Mouse (Mus musculus): Measurements from ENCODE around the gene Rab12. TPM values are rescaled to one million over a fixed set of nuclear protein-coding genes. Genes with fewer than 3 reads are reported as not detected.

Gene Rab12
- polyA plus RNA-seq, 1 experiment from 2014 or later = 52.0 TPM

DNA sequence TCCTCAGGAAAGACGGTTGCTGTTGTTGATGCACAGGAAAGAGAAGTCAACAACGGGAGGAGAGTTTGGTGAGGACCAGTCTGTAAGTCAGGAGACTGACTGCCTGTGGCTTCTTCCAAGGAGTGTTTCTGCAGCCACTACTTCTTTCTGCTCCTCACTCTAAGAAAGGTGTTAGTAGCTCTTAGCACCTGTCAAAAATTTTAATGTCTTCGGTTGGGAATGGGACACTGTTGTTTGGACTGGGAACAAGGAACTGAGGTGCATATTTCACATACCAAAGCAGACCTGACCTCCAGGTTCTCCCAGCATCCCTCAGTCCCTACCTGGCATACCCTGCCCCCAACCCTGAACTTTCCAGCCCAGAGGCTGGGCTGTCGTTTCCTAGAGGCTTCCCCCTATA, 48.3 kb downstream of the Rab12 start:
- H3K36me3 ChIP-seq (ENCODE audit: control insufficient read depth, insufficient read depth, low read length) = no peaks in the 10 kb centered on the region
- H3K9me3 ChIP-seq (replicated peaks; ENCODE audit: control insufficient read depth, low read length) = no peaks in the 10 kb centered on the region
- no peak for DNase-seq (ENCODE audit: low spot score)
- H3K27ac ChIP-seq (ENCODE audit: low read depth, low read length) = no peak overlapping the region
- no peak overlapping the region for H3K4me3 ChIP-seq (ENCODE audit: low read depth, low read length)
- no peak overlapping the region for H3K4me2 ChIP-seq (ENCODE audit: low read length)
- no peak for ATAC-seq
- 90% methylated on average over 4 of the region's 4 CpGs for WGBS
- no peaks in the 10 kb centered on the region for H3K4me1 ChIP-seq (ENCODE audit: control insufficient read depth, insufficient read depth, low read length)
- no peak overlapping the region for H3K9ac ChIP-seq (ENCODE audit: low read length)
- H3K27me3 ChIP-seq (replicated peaks; ENCODE audit: control insufficient read depth, insufficient read depth, low read length) = no peaks in the 10 kb centered on the region

DNA sequence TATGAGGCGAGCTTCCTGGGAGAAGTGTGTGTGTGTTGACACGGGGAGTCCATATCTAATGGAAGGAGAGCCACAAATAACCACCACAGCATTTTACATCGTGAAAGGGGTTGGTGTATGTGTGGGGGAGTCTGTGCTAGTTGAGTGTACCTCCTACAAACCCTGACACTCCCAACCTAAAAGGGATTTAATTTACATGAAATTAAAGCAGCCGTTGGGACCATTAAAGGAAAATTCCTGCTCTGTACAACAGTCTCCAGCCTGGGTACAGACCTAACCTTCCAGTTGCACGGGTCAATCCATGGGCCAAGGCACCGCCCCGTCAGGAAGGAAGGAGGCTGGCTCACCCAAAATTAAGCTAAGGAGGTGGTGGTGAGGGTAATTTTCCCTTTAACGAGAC, 49.5 kb downstream of the Rab12 start:
- Histone ChIP-seq H3K36me3 (ENCODE audit: control insufficient read depth, insufficient read depth, low read length) (no peaks in the 10 kb centered on the region), H3K9me3 (replicated peaks; ENCODE audit: control insufficient read depth, low read length) (no peaks in the 10 kb centered on the region), H3K9ac (ENCODE audit: low read length) (no peak overlapping the region), H3K4me1 (ENCODE audit: control insufficient read depth, insufficient read depth, low read length) (no peaks in the 10 kb centered on the region), H3K4me2 (ENCODE audit: low read length) (no peak overlapping the region), H3K27ac (ENCODE audit: low read depth, low read length) (no peak overlapping the region), H3K27me3 (replicated peaks; ENCODE audit: control insufficient read depth, insufficient read depth, low read length) (no peaks in the 10 kb centered on the region), H3K4me3 (ENCODE audit: low read depth, low read length) (no peak overlapping the region)
- no peak for DNase-seq (ENCODE audit: low spot score)
- 10% methylated on average over 8 of the region's 8 CpGs for WGBS
- ATAC-seq = peak; percentile 54

DNA sequence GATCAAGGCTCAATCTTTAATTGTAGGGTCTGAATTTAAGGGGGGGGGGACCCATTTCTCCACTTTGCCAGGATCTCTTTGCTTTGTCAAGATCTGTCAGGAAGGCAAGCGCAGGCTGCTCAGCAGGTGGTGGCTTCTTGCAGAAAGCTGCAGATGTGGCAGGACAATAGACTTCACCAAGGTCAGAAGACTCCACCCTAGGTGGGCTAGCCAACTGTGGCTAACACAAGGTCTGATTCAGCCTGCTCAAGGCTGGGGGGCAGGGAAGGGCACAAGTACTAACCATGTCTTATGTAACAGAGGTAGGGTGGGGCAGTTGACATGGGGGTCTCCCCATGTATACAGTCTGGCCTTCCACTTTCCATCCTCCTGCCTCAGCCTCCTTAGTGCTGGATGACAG, 62.3 kb downstream of the Rab12 start:
- no peaks in the 10 kb centered on the region for H3K27me3 ChIP-seq (replicated peaks; ENCODE audit: control insufficient read depth, insufficient read depth, low read length)
- WGBS = 42% methylated on average over 1 of the region's 1 CpGs
- no peak overlapping the region for H3K4me3 ChIP-seq (ENCODE audit: low read depth, low read length)
- H3K9me3 ChIP-seq (replicated peaks; ENCODE audit: control insufficient read depth, low read length) = no peaks in the 10 kb centered on the region
- DNase-seq (ENCODE audit: low spot score) (no peak), ATAC-seq (no peak)
- no peak overlapping the region for H3K9ac ChIP-seq (ENCODE audit: low read length)
- no peak overlapping the region for H3K27ac ChIP-seq (ENCODE audit: low read depth, low read length)
- no peak overlapping the region for H3K4me2 ChIP-seq (ENCODE audit: low read length)
- no peaks in the 10 kb centered on the region for H3K4me1 ChIP-seq (ENCODE audit: control insufficient read depth, insufficient read depth, low read length)
- H3K36me3 ChIP-seq (ENCODE audit: control insufficient read depth, insufficient read depth, low read length) = no peaks in the 10 kb centered on the region

DNA sequence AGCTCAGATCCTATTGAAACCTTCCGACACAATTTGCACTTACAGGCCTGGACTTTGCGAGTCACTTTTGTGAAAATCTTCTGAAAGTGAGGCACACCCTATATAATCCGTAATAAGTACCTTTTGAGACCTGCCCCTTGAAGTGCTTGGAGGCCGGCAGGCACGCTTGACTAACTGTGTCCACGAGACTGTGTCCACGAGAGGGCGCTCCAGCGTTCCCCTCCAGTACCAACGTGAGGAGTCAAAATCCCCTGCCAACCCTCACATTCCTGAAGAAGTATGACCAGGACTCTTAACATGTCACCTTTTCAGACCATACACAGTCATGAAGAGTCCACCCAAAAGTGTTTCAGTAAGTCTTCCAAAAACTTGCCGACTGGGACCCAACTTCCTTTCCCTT, 68.4 kb downstream of the Rab12 start:
- no peak overlapping the region for H3K9ac ChIP-seq (ENCODE audit: low read length)
- peaks cover 23% of the 10 kb centered on the region for H3K4me1 ChIP-seq (ENCODE audit: control insufficient read depth, insufficient read depth, low read length)
- peak; percentile 93 for DNase-seq (ENCODE audit: low spot score)
- peak overlapping the region; percentile 66 for H3K4me2 ChIP-seq (ENCODE audit: low read length)
- no peak overlapping the region for H3K4me3 ChIP-seq (ENCODE audit: low read depth, low read length)
- no peaks in the 10 kb centered on the region for H3K9me3 ChIP-seq (replicated peaks; ENCODE audit: control insufficient read depth, low read length)
- 2% methylated on average over 11 of the region's 11 CpGs for WGBS
- ATAC-seq = no peak
- H3K27me3 ChIP-seq (replicated peaks; ENCODE audit: control insufficient read depth, insufficient read depth, low read length) = 0 out of 2 replicates have a peak, but pooled peaks cover 3% of the 10 kb centered on the region
- H3K36me3 ChIP-seq (ENCODE audit: control insufficient read depth, insufficient read depth, low read length) = no peaks in the 10 kb centered on the region
- no peak overlapping the region for H3K27ac ChIP-seq (ENCODE audit: low read depth, low read length)

DNA sequence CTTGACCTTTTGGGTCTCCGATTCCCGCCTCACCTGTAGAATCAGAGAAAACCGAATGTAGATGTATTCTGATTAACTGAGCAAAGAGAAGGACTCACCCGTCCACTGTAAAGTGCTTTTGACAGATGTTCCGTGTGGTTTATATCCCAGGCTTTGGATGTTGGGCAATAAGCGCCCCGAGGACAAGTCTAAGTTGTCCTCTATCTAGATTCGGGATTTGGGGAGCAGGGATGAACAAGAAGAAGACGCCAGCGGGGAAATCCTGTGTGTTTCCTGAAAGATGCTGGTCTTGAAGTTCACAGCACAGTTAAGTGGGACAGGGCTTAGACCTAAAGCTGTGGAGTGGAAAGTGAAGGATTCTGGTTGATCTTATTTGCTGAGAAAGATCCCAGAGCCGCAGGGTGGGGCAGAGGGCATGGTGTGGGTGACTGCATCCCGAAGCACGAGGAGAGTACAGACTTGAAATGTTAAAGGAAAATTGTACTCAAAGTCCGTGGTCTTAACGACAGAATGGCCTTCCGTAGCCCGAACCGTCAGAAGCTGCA, 68.9 kb downstream of the Rab12 start:
- Histone ChIP-seq H3K4me3 (ENCODE audit: low read depth, low read length) (peak overlapping the region; percentile 90), H3K36me3 (ENCODE audit: control insufficient read depth, insufficient read depth, low read length) (no peaks in the 10 kb centered on the region), H3K4me2 (ENCODE audit: low read length) (peak overlapping the region; percentile 66), H3K9me3 (replicated peaks; ENCODE audit: control insufficient read depth, low read length) (no peaks in the 10 kb centered on the region), H3K9ac (ENCODE audit: low read length) (peak overlapping the region; percentile 97), H3K27me3 (replicated peaks; ENCODE audit: control insufficient read depth, insufficient read depth, low read length) (0 out of 2 replicates have a peak, but pooled peaks cover 3% of the 10 kb centered on the region), H3K27ac (ENCODE audit: low read depth, low read length) (no peak overlapping the region), H3K4me1 (ENCODE audit: control insufficient read depth, insufficient read depth, low read length) (peaks cover 29% of the 10 kb centered on the region)
- no peak for DNase-seq (ENCODE audit: low spot score)
- no peak for ATAC-seq
- 4% methylated on average over 18 of the region's 18 CpGs for WGBS

DNA sequence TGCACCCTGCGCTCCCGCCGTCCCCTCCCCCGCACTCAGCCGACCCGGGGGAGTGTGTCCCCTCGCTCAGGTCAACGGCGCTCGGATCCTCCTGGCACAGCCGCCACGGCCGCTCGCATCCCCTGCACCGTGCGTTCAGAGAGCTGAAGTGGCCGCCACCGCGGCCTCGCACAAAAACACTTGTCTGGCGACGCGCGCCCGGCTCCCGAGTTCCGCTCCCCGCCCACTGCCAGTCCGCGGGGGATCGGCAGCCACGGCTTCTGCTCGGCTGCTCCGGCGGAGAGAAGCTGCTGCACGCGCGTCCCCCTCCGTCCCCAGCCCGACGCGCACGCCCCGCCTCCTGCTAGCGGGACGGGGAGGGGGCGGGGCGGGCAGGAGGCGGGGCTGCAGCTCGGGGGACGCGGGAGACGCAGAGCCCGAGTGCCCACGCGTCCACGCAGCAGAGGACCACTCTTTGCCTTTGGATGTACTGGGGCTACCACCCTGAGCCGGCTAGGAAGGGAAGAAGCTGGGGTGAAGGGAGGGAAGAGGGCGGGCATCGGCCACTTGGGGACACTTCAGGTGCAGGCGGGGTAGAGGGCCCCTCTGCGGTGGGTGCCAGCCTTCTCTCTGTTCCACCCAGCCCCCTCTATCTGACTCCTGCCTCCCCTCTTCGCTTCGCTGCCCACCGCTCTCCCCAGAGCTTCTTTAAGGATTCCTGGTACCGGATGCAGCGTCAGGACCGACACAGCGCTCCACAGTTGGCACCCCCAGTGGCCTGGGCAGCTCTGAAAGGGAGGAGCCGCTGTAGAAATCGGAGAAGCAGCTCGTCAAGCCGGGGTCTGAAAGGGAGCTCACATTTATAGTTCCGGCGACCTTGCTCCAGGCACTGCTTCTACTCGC, 69.8 kb downstream of the Rab12 start, which contains the start of gene Mtcl1:
Gene Mtcl1, minus strand, starts transcription at position 291 of the 882 bp plus-strand sequence.
- peak within 1 kb of the TSS; percentile 90 for H3K27ac ChIP-seq (ENCODE audit: low read depth, low read length)
- H3K4me1 ChIP-seq (ENCODE audit: control insufficient read depth, insufficient read depth, low read length) = peaks cover 31% of the 10 kb centered on the region
- H3K4me3 ChIP-seq (ENCODE audit: low read depth, low read length) = peak within 1 kb of the TSS; percentile 90
- 0 out of 2 replicates have a peak, but pooled peaks cover 3% of the 10 kb centered on the region for H3K27me3 ChIP-seq (replicated peaks; ENCODE audit: control insufficient read depth, insufficient read depth, low read length)
- under 1% methylated on average over 68 of the region's 76 CpGs for WGBS
- DNase-seq (ENCODE audit: low spot score) (peak; percentile 94), ATAC-seq (peak; percentile 89)
- no peaks in the 10 kb centered on the region for H3K36me3 ChIP-seq (ENCODE audit: control insufficient read depth, insufficient read depth, low read length)
- peak within 1 kb of the TSS; percentile 66 for H3K4me2 ChIP-seq (ENCODE audit: low read length)
- no peaks in the 10 kb centered on the region for H3K9me3 ChIP-seq (replicated peaks; ENCODE audit: control insufficient read depth, low read length)
- peak within 1 kb of the TSS; percentile 97 for H3K9ac ChIP-seq (ENCODE audit: low read length)

DNA sequence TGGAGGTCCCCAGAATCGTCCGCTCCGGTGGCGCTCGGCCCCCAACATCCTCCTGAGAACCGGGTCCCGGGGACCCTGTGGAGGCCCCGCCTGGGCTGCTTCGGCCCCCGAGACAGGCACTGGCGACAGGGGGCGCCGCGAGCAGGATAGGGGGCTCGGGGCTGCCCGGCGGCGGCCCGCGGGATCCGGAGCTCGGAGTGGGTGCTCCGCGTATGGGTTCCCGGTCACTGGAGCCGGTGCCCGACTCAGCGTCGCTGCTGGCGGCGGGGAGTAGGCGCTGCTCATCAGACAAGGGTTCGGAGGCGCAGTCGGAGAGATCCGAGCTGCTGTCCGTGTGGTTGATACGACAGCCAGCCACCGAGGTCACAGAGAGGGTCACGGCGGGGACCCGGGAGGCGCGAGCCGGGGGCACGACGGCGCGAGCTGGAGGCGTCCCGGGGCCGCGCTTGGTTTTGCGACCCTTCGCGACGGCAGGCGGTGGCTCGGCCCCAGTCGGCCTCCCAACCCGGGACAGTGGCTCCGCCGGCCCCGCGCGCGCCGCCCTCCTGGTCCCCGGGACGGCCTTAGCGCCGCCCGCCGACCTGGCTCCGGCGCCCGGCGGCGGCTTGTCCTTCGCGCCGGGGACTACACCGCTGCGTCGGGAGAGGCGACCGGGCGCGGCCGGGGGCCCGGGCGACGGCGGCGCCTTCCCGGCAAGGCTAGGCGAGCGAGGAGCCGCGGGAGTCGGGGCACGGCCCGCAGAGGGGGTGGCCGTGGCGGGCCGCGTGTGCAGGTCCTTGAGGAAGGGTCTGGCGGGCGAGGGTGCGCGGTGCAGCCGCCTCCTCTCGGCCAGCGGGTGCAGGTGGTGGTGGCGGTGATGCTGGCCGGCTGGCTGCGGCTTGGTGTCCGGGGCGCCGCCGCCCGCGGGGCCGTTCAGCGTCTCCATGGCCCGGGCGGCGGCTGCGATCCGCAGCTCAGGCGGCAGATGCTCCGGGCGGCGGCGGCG, 70.8 kb downstream of the Rab12 start:
- peak overlapping the region; percentile 66 for H3K4me2 ChIP-seq (ENCODE audit: low read length)
- 0 out of 2 replicates have a peak, but pooled peaks cover 3% of the 10 kb centered on the region for H3K27me3 ChIP-seq (replicated peaks; ENCODE audit: control insufficient read depth, insufficient read depth, low read length)
- H3K9me3 ChIP-seq (replicated peaks; ENCODE audit: control insufficient read depth, low read length) = no peaks in the 10 kb centered on the region
- under 1% methylated on average over 99 of the region's 136 CpGs for WGBS
- H3K4me1 ChIP-seq (ENCODE audit: control insufficient read depth, insufficient read depth, low read length) = peaks cover 38% of the 10 kb centered on the region
- peak overlapping the region; percentile 90 for H3K4me3 ChIP-seq (ENCODE audit: low read depth, low read length)
- ATAC-seq = peak; percentile 45
- no peaks in the 10 kb centered on the region for H3K36me3 ChIP-seq (ENCODE audit: control insufficient read depth, insufficient read depth, low read length)
- H3K27ac ChIP-seq (ENCODE audit: low read depth, low read length) = peak overlapping the region; percentile 90
- peak; percentile 58 for DNase-seq (ENCODE audit: low spot score)
- peak overlapping the region; percentile 97 for H3K9ac ChIP-seq (ENCODE audit: low read length)

DNA sequence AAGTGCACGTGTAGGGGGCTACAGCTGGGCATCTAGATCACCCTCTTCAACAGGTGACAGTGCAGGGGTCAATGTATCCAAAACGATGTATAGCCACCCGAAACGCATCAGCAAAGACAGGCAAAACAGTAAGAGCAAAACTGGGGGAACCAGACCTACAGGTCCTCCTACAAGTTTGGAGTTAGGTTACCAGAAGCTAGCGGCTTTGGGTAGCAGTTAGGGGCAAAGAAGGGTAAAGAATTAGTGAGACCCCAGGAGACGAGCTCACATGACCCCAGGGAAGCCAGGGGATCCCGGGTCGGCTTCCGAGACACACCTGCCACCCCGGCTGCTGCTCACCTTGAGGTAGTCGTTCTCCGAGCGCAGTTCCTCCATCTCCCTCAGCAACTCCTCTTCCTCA, 71.6 kb downstream of the Rab12 start:
- peak overlapping the region; percentile 90 for H3K4me3 ChIP-seq (ENCODE audit: low read depth, low read length)
- H3K9me3 ChIP-seq (replicated peaks; ENCODE audit: control insufficient read depth, low read length) = no peaks in the 10 kb centered on the region
- H3K27me3 ChIP-seq (replicated peaks; ENCODE audit: control insufficient read depth, insufficient read depth, low read length) = 0 out of 2 replicates have a peak, but pooled peaks cover 3% of the 10 kb centered on the region
- peaks cover 40% of the 10 kb centered on the region for H3K4me1 ChIP-seq (ENCODE audit: control insufficient read depth, insufficient read depth, low read length)
- H3K27ac ChIP-seq (ENCODE audit: low read depth, low read length) = peak overlapping the region; percentile 90
- peak overlapping the region; percentile 66 for H3K4me2 ChIP-seq (ENCODE audit: low read length)
- H3K36me3 ChIP-seq (ENCODE audit: control insufficient read depth, insufficient read depth, low read length) = no peaks in the 10 kb centered on the region
- under 1% methylated on average over 13 of the region's 13 CpGs for WGBS
- ATAC-seq (no peak), DNase-seq (ENCODE audit: low spot score) (no peak)
- H3K9ac ChIP-seq (ENCODE audit: low read length) = peak overlapping the region; percentile 97
